Mouse (Mus musculus) midbrain, postnatal 0 days (tissue): Measurements from ENCODE around the gene Col27a1. TPM values are rescaled to one million over a fixed set of nuclear protein-coding genes. Genes with fewer than 3 reads are reported as not detected.

Experiments used
- ATAC-seq: fragments of 200-750 bp; cut with Nextera tagmentation; 2 replicates; pipeline ENCODE4 v1.8.0; 2017; ENCODE audit warnings: moderate number of reproducible peaks, mild to moderate bottlenecking, moderate TSS enrichment, moderate library complexity; ENCODE audit not compliant: low FRiP score
- DNase-seq: peaks from one replicate; pipeline ENCODE4 v3.0.0-alpha.2; 2015; ENCODE audit warnings: low spot score
- H3K27ac ChIP-seq: fragments of 300-500 bp; sonication (generic); 2 replicates; pipeline ENCODE4 v1.5.1; 2014; ENCODE audit warnings: low read depth, mild to moderate bottlenecking, low read length, mixed read lengths
- H3K27me3 ChIP-seq: fragments of 300-500 bp; sonication (generic); 2 replicates; pipeline ENCODE4 v1.6.1; 2014; ENCODE audit warnings: low read length, control low read depth, mixed read lengths; ENCODE audit not compliant: insufficient read depth
- H3K36me3 ChIP-seq: fragments of 300-500 bp; sonication (generic); 2 replicates; pipeline ENCODE4 v1.6.1; 2014; ENCODE audit warnings: low read length, control low read depth, mixed read lengths; ENCODE audit not compliant: insufficient read depth
- H3K4me1 ChIP-seq: fragments of 300-500 bp; sonication (generic); 2 replicates; pipeline ENCODE4 v1.6.1; 2014; ENCODE audit warnings: mild to moderate bottlenecking, control low read depth, antibody characterized with exemption, low read length, mixed read lengths; ENCODE audit not compliant: insufficient read depth
- H3K4me2 ChIP-seq: fragments of 300-500 bp; sonication (generic); 2 replicates; pipeline ENCODE4 v1.6.1; 2014; ENCODE audit warnings: low read depth, mild to moderate bottlenecking, low read length, mixed read lengths; ENCODE audit not compliant: poor library complexity, severe bottlenecking
- H3K4me3 ChIP-seq: fragments of 300-500 bp; sonication (generic); 2 replicates; pipeline ENCODE4 v1.5.1; 2014; ENCODE audit warnings: low read depth, mild to moderate bottlenecking, low read length, moderate library complexity
- H3K9ac ChIP-seq: fragments of 300-500 bp; sonication (generic); replicated peaks from 2 replicates; pipeline ENCODE4 v1.6.1; 2014; ENCODE audit warnings: mild to moderate bottlenecking, low read length, moderate library complexity, mixed read lengths; ENCODE audit not compliant: poor library complexity, severe bottlenecking
- H3K9me3 ChIP-seq: fragments of 300-500 bp; sonication (generic); 2 replicates; pipeline ENCODE4 v1.6.1; 2016; ENCODE audit warnings: low read length, control low read depth
- CTCF ChIP-seq: IDR thresholded peaks from 2 replicates; pipeline ENCODE4 v1.5.1; 2016; ENCODE audit warnings: antibody characterized with exemption, mild to moderate bottlenecking
- WGBS: fragments of 180-500 bp; shearing (Covaris S2); extraction: QIAGEN DNeasy Blood & Tissue Kit; methylation state at CpG from one replicate; pipeline ENCODE4 v1.1.7; 2014; 5-methylcytosine and 5-hydroxymethylcytosine counted together
- polyA plus RNA-seq: library from polyadenylated mRNA; unstranded; fragments of >200 nt; fragmentation: Nextera tagmentation; extraction: Ambion mirVana; gene quantifications from 2 replicates; pipeline ENCODE4 v1.2.1, GENCODE M21; 2015
- total RNA-seq: library from RNA; depleted of rRNA; stranded (reverse); fragments of >200 nt; gene quantifications from 2 replicates; pipeline ENCODE4 v1.2.3, GENCODE M21; 2014

The Col27a1 gene
- total and polyA plus RNA-seq, 2 experiments from 2014 or later: 0.88 to 4.8 TPM

- H3K36me3 ChIP-seq: no peaks in the 10 kb centered on the region
- H3K27me3 ChIP-seq: peaks cover 19% of the 10 kb centered on the region
- no peak for TF ChIP-seq CTCF
- no peak overlapping the region for H3K27ac ChIP-seq
- no peaks in the 10 kb centered on the region for H3K4me1 ChIP-seq
- ATAC-seq: no peak
- H3K4me2 ChIP-seq: no peak overlapping the region
- no peaks in the 10 kb centered on the region for H3K9me3 ChIP-seq
- whole genome bisulfite sequencing: 90% methylated on average over 6 of the region's 6 CpGs
- H3K9ac ChIP-seq: no peak overlapping the region
- no peak overlapping the region for H3K4me3 ChIP-seq
- no peak for DNase-seq
Measured at GRCm38 (mm10) chr4:63219635-63220034, 5.8 kb downstream of the Col27a1 start.

GRCm38 (mm10) chr4:63221096-63221958 is 7.5 kb downstream of the Col27a1 start:
- 82% methylated on average over 15 of the region's 15 CpGs for WGBS
- Histone ChIP-seq H3K9me3 (no peaks in the 10 kb centered on the region), H3K27ac (no peak overlapping the region), H3K27me3 (peaks cover 8% of the 10 kb centered on the region), H3K4me1 (no peaks in the 10 kb centered on the region), H3K4me2 (no peak overlapping the region), H3K9ac (no peak overlapping the region), H3K4me3 (no peak overlapping the region), H3K36me3 (no peaks in the 10 kb centered on the region)
- DNase-seq: no peak
- TF ChIP-seq CTCF: no peak
- no peak for ATAC-seq

GRCm38 (mm10) chr4:63222246-63222645 is 8.4 kb downstream of the Col27a1 start:
- peaks cover 5% of the 10 kb centered on the region; the same call in 1 of the 2 replicates for H3K27me3 ChIP-seq
- 62% methylated on average over 8 of the region's 8 CpGs for WGBS
- no peak for TF ChIP-seq CTCF
- H3K4me3 ChIP-seq: no peak overlapping the region
- ATAC-seq: no peak
- no peak overlapping the region for H3K27ac ChIP-seq
- no peaks in the 10 kb centered on the region for H3K9me3 ChIP-seq
- H3K4me2 ChIP-seq: no peak overlapping the region
- no peaks in the 10 kb centered on the region for H3K4me1 ChIP-seq
- DNase-seq: no peak
- no peaks in the 10 kb centered on the region for H3K36me3 ChIP-seq
- H3K9ac ChIP-seq: no peak overlapping the region

GRCm38 (mm10) chr4:63225373-63225772 is 11.6 kb downstream of the Col27a1 start:
- no peak overlapping the region for H3K27ac ChIP-seq
- 72% methylated on average over 10 of the region's 10 CpGs for WGBS
- TF ChIP-seq CTCF: no peak

GRCm38 (mm10) chr4:63226164-63226882 is 12.5 kb downstream of the Col27a1 start:
- ATAC-seq (no peak), DNase-seq (peak; percentile 78)
- Histone ChIP-seq H3K27ac (no peak overlapping the region), H3K36me3 (no peaks in the 10 kb centered on the region), H3K4me1 (no peaks in the 10 kb centered on the region), H3K9me3 (no peaks in the 10 kb centered on the region), H3K27me3 (no peaks in the 10 kb centered on the region), H3K4me3 (no peak overlapping the region), H3K4me2 (no peak overlapping the region), H3K9ac (no peak overlapping the region)
- WGBS: 71% methylated on average over 8 of the region's 8 CpGs
- no peak for TF ChIP-seq CTCF

More at GRCm38 (mm10) chr4:63225373-63225772, 11.6 kb downstream of the Col27a1 start:
- no peaks in the 10 kb centered on the region for H3K9me3 ChIP-seq
- no peak overlapping the region for H3K9ac ChIP-seq
- no peak for ATAC-seq
- no peaks in the 10 kb centered on the region for H3K4me1 ChIP-seq
- peaks cover 5% of the 10 kb centered on the region; the same call in 1 of the 2 replicates for H3K27me3 ChIP-seq
- no peak overlapping the region for H3K4me2 ChIP-seq
- no peak overlapping the region for H3K4me3 ChIP-seq
- no peak for DNase-seq
- no peaks in the 10 kb centered on the region for H3K36me3 ChIP-seq

GRCm38 (mm10) chr4:63226883-63227235 is 13.1 kb downstream of the Col27a1 start:
- H3K27me3 ChIP-seq: no peaks in the 10 kb centered on the region
- H3K4me2 ChIP-seq: no peak overlapping the region
- H3K27ac ChIP-seq: no peak overlapping the region
- no peaks in the 10 kb centered on the region for H3K4me1 ChIP-seq
- no peaks in the 10 kb centered on the region for H3K9me3 ChIP-seq
- ATAC-seq (no peak), DNase-seq (no peak)
- H3K9ac ChIP-seq: no peak overlapping the region
- no peak for TF ChIP-seq CTCF
- H3K4me3 ChIP-seq: no peak overlapping the region
- H3K36me3 ChIP-seq: no peaks in the 10 kb centered on the region
- WGBS: 67% methylated on average over 6 of the region's 6 CpGs
